Mouse (Mus musculus) liver, adult 2 months (tissue): Measurements from ENCODE around the gene Gm44805.

Experiments
- CTCF ChIP-seq: fragments of 200-500 bp; IDR thresholded peaks from 2 replicates; pipeline ENCODE4 v1.5.1; 2011; ENCODE audit warnings: low read depth, low read length, control low read depth
- POLR2A ChIP-seq: fragments of 200-500 bp; IDR thresholded peaks from 2 replicates; pipeline ENCODE4 v1.6.1; 2011; ENCODE audit warnings: low read length, control low read depth; ENCODE audit not compliant: insufficient read depth; ENCODE audit errors: extremely low read depth

DNA sequence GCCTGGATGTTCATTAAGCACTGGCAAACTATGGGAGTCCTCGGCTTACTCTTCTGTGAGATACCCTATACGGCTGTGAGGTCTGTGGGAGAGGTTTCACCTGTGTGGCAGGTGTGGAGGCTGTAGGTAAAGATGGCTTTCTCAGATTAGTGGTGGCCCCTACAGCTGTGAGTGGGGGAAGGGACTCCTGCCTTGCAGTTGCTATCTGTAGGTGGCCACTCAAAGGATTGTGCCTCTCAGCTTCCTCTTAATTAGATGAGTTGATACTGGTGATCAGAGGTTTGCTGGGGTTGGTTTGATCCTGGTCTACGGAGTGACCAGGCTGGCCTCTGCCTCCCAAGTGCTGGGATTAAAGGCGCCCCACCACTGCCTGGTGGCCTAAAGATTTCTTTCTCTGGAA is 23.3 kb upstream of the Gm44805 start:
- TF ChIP-seq CTCF (no peak), POLR2A (no peak)
